Mouse (Mus musculus) ES-E14 (cell line): ENCODE data around the gene Adamts20.

Experiments
- CHD2 ChIP-seq: IDR thresholded peaks from 2 replicates; pipeline ENCODE4 v1.6.1; 2014; ENCODE audit warnings: mild to moderate bottlenecking, low read depth, low read length, inconsistent platforms
- HCFC1 ChIP-seq: IDR thresholded peaks from 2 replicates; pipeline ENCODE4 v1.6.1; 2012; ENCODE audit warnings: low read length, inconsistent platforms, borderline replicate concordance; ENCODE audit not compliant: insufficient read depth
- ZC3H11A ChIP-seq: IDR thresholded peaks from 2 replicates; pipeline ENCODE4 v1.6.1; 2012; ENCODE audit warnings: low read depth, mild to moderate bottlenecking, inconsistent platforms, low read length, borderline replicate concordance
- ZNF384 ChIP-seq: IDR thresholded peaks from 2 replicates; pipeline ENCODE4 v1.6.1; 2012; ENCODE audit warnings: low read depth, low read length, inconsistent platforms

DNA sequence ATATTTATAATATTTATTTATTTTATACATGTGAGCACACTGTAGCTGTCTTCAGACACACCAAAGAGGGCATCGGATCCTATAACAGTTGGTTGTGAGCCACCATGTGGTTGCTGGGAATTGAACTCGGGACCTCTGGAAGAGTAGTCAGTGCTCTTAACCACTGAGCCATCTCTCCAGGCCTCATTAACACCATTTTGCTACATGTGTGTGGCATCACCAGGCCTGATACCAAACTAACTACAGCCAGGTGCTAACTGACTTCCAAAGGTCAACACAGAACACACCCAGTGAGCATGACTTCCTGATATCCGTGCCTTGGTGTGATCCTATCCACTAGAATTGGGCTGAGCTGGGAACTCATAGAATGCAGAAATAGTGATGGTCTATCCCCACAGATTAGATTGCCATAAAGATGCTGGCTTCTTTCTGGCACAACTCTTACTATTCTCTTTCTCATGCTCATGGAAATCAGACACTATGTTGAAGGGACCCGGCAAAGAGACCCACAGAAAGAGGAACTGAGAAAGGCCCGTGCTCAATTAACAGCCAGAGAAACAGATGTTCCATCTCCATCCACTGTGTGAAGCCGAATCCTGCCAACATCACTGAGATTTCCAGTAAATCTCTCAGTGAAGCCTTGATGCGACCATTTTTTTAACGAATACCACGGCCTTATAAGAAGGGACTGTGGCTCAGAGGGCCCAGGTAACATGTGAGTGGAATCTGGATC lies 37.6 kb downstream of the Adamts20 start:
- no peak for TF ChIP-seq ZC3H11A
- TF ChIP-seq ZNF384 = no peak
- no peak for TF ChIP-seq CHD2
- no peak for TF ChIP-seq HCFC1
